Mouse (Mus musculus): Measurements from ENCODE around the gene Celf3. TPM values are rescaled to one million over a fixed set of nuclear protein-coding genes. Genes with fewer than 3 reads are reported as not detected.

The Celf3 gene
- not detected in 2 replicates for total RNA-seq (2014; fragmentation: Nextera tagmentation)
- 0.17 TPM in 1 of 2 replicates, not detected in the other for total RNA-seq (2017)
- not detected in 2 replicates for polyA plus RNA-seq (2012)

DNA sequence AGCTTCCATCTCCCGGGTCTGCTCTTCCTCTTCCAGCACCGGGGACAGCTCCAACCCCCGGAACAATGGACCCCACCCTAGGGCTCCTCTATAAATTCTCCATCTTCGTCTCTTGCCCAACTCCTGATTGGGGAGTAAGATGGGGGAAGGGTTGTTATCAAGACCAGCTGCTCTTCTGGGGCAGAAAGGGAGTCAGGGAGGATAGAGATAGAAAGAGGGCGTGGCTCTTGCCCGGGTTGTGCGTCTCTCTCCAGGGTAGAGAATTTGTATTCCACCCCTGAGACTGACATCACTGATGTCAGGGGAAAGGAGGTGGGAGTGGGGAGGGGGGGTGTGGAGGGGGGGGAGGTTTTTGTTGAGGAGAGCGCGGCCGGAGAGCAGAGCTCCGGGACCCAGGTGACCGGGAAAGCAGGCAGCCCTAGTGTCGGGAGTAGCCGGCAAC lies at the start of gene Celf3:
TSS of gene Celf3 (plus strand) at position 315 of the 442 bp plus-strand sequence.
- Histone ChIP-seq H3K4me1 (ENCODE audit: insufficient read depth, low read depth, low read length) (peaks cover 9% of the 10 kb centered on the region; the same call in 1 of the 2 replicates), H3K27me3 (ENCODE audit: insufficient read depth, low read length) (peaks cover 24% of the 10 kb centered on the region), H3K36me3 (replicated peaks) (no peaks in the 10 kb centered on the region), H3K4me3 (ENCODE audit: low read depth, low read length) (no peak within 1 kb of the TSS), H3K9me3 (replicated peaks) (no peaks in the 10 kb centered on the region)
- no peak for TF ChIP-seq POLR2AphosphoS5 (IDR thresholded peaks at IDR 0.05; ENCODE audit: insufficient replicate concordance, low read depth, low read length)
- TF ChIP-seq CTCF (IDR thresholded peaks at IDR 0.05; ENCODE audit: low read depth, low read length): no peak
- no peak for TF ChIP-seq GATA2 (IDR thresholded peaks at IDR 0.05; ENCODE audit: borderline replicate concordance, low read depth, low read length)
- TF ChIP-seq TAL1 (conservative IDR thresholded peaks at IDR 0.05; ENCODE audit: low read depth, low read length): no peak
- no peak for TF ChIP-seq GATA1 (IDR thresholded peaks at IDR 0.05; ENCODE audit: borderline replicate concordance, low read length)
- ATAC-seq (ENCODE audit: extremely low read depth, insufficient number of reproducible peaks, low FRiP score, poor library complexity, severe bottlenecking) (0 out of 2 replicates have a peak, but pooled peaks have one; percentile 42), DNase-seq (ENCODE audit: low spot score) (peak; percentile 44)

DNA sequence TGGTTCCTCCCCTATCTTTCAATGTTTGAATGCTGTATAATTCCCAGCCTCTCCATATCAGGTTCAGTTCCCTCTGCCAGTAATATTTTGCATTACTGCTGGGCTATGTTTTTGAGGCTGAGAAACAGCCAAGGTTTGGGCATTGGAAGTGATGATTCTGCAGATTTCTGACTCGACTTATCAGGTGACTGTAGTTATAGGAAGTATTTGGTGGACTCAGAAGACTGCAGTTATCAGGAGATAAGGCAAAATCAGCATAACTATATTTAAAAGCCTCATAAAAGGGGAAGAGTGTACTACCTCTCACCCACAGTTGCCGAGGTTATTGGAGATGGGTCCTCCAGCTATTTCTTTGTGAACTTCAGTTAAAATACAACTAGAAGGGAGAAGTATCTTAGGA lies 47.1 kb upstream of the Celf3 start:
- Histone ChIP-seq H3K9me3 (replicated peaks) (no peaks in the 10 kb centered on the region), H3K27me3 (ENCODE audit: insufficient read depth, low read length) (peaks cover 20% of the 10 kb centered on the region), H3K36me3 (replicated peaks) (no peaks in the 10 kb centered on the region), H3K4me1 (ENCODE audit: insufficient read depth, low read depth, low read length) (peaks cover 17% of the 10 kb centered on the region), H3K4me3 (ENCODE audit: low read depth, low read length) (no peak overlapping the region)
- TF ChIP-seq GATA1 (IDR thresholded peaks at IDR 0.05; ENCODE audit: borderline replicate concordance, low read length) (no peak), POLR2AphosphoS5 (IDR thresholded peaks at IDR 0.05; ENCODE audit: insufficient replicate concordance, low read depth, low read length) (no peak), GATA2 (IDR thresholded peaks at IDR 0.05; ENCODE audit: borderline replicate concordance, low read depth, low read length) (no peak), CTCF (IDR thresholded peaks at IDR 0.05; ENCODE audit: low read depth, low read length) (no peak), TAL1 (conservative IDR thresholded peaks at IDR 0.05; ENCODE audit: low read depth, low read length) (no peak)
- peak; percentile 19 for DNase-seq (ENCODE audit: low spot score)
- peak; percentile 71 for ATAC-seq (ENCODE audit: extremely low read depth, insufficient number of reproducible peaks, low FRiP score, poor library complexity, severe bottlenecking)

DNA sequence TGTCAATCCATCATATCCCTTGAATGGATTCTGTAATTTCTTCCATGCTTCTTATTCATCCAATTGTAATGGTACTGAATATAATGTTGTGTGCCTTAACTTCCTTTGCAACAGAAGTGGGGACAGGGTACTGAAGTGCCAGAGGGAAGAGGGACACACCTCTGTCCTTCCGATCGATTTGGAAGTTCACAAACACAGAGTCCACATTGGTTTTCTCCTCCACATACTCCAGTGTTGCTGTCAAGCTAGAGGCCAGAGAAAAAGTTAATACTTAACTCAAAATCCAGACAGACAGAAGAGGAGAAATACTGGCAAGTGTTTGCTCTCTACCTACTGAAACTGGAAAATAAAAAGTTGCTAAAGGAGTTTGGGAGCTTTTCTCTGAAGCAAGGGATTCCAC lies 43.8 kb upstream of the Celf3 start:
- Histone ChIP-seq H3K27me3 (ENCODE audit: insufficient read depth, low read length) (peaks cover 37% of the 10 kb centered on the region), H3K4me1 (ENCODE audit: insufficient read depth, low read depth, low read length) (peaks cover 17% of the 10 kb centered on the region), H3K36me3 (replicated peaks) (no peaks in the 10 kb centered on the region), H3K9me3 (replicated peaks) (no peaks in the 10 kb centered on the region), H3K4me3 (ENCODE audit: low read depth, low read length) (no peak overlapping the region)
- TF ChIP-seq GATA1 (IDR thresholded peaks at IDR 0.05; ENCODE audit: borderline replicate concordance, low read length) (no peak), POLR2AphosphoS5 (IDR thresholded peaks at IDR 0.05; ENCODE audit: insufficient replicate concordance, low read depth, low read length) (no peak), TAL1 (conservative IDR thresholded peaks at IDR 0.05; ENCODE audit: low read depth, low read length) (no peak), CTCF (IDR thresholded peaks at IDR 0.05; ENCODE audit: low read depth, low read length) (no peak), GATA2 (IDR thresholded peaks at IDR 0.05; ENCODE audit: borderline replicate concordance, low read depth, low read length) (no peak)
- ATAC-seq (ENCODE audit: extremely low read depth, insufficient number of reproducible peaks, low FRiP score, poor library complexity, severe bottlenecking) (no peak), DNase-seq (ENCODE audit: low spot score) (no peak)

- Histone ChIP-seq H3K27me3 (ENCODE audit: insufficient read depth, low read length) (peaks cover 54% of the 10 kb centered on the region), H3K4me3 (ENCODE audit: low read depth, low read length) (no peak overlapping the region), H3K4me1 (ENCODE audit: insufficient read depth, low read depth, low read length) (peaks cover 11% of the 10 kb centered on the region), H3K9me3 (replicated peaks) (no peaks in the 10 kb centered on the region), H3K36me3 (replicated peaks) (no peaks in the 10 kb centered on the region)
- TF ChIP-seq GATA1 (IDR thresholded peaks at IDR 0.05; ENCODE audit: borderline replicate concordance, low read length) (no peak), GATA2 (IDR thresholded peaks at IDR 0.05; ENCODE audit: borderline replicate concordance, low read depth, low read length) (no peak), CTCF (IDR thresholded peaks at IDR 0.05; ENCODE audit: low read depth, low read length) (no peak), TAL1 (conservative IDR thresholded peaks at IDR 0.05; ENCODE audit: low read depth, low read length) (no peak), POLR2AphosphoS5 (IDR thresholded peaks at IDR 0.05; ENCODE audit: insufficient replicate concordance, low read depth, low read length) (no peak)
- ATAC-seq (ENCODE audit: extremely low read depth, insufficient number of reproducible peaks, low FRiP score, poor library complexity, severe bottlenecking) (no peak), DNase-seq (ENCODE audit: low spot score) (no peak)
Measured at GRCm38 (mm10) chr3:94436420-94436819, 41.7 kb upstream of the Celf3 start.

DNA sequence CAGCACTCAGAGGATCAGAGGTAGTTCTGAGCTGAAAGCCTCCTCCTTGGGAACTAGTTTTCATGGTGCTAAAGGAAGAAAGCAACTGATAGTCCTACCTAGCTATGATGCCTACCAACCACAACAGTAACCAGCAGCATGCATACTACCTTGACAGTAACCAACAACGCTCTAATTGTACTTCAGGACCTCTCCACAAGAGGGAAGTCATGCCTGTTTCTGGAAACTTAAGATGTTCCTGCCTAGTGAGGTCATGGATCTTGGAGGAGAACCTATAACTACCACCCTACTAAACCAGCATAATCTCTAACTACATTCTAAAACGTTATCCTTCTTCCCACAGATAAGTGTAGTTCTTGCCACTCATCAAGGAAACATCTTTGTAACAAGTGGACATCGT lies 36.9 kb upstream of the Celf3 start:
- Histone ChIP-seq H3K27me3 (ENCODE audit: insufficient read depth, low read length) (peaks cover 33% of the 10 kb centered on the region), H3K4me3 (ENCODE audit: low read depth, low read length) (no peak overlapping the region), H3K9me3 (replicated peaks) (no peaks in the 10 kb centered on the region), H3K36me3 (replicated peaks) (peaks cover 21% of the 10 kb centered on the region), H3K4me1 (ENCODE audit: insufficient read depth, low read depth, low read length) (peaks cover 26% of the 10 kb centered on the region)
- DNase-seq (ENCODE audit: low spot score) (no peak), ATAC-seq (ENCODE audit: extremely low read depth, insufficient number of reproducible peaks, low FRiP score, poor library complexity, severe bottlenecking) (no peak)
- TF ChIP-seq TAL1 (conservative IDR thresholded peaks at IDR 0.05; ENCODE audit: low read depth, low read length): no peak
- no peak for TF ChIP-seq GATA2 (IDR thresholded peaks at IDR 0.05; ENCODE audit: borderline replicate concordance, low read depth, low read length)
- 0 out of 2 replicates have a peak, but pooled peaks have one; percentile 39 for TF ChIP-seq CTCF (IDR thresholded peaks at IDR 0.05; ENCODE audit: low read depth, low read length)

GRCm38 (mm10) chr3:94442951-94443596 lies 35.0 kb upstream of the Celf3 start, which contains the start of gene Mrpl9:
Gene Mrpl9, plus strand, starts transcription at chr3:94443318.
- DNase-seq (ENCODE audit: low spot score) (peak; percentile 93), ATAC-seq (ENCODE audit: extremely low read depth, insufficient number of reproducible peaks, low FRiP score, poor library complexity, severe bottlenecking) (peak; percentile 84)
- TF ChIP-seq GATA1 (IDR thresholded peaks at IDR 0.05; ENCODE audit: borderline replicate concordance, low read length) (no peak), TAL1 (conservative IDR thresholded peaks at IDR 0.05; ENCODE audit: low read depth, low read length) (no peak; the same call in 1 of the 2 replicates), CTCF (IDR thresholded peaks at IDR 0.05; ENCODE audit: low read depth, low read length) (no peak), GATA2 (IDR thresholded peaks at IDR 0.05; ENCODE audit: borderline replicate concordance, low read depth, low read length) (no peak), POLR2AphosphoS5 (IDR thresholded peaks at IDR 0.05; ENCODE audit: insufficient replicate concordance, low read depth, low read length) (no peak)
- H3K9me3 ChIP-seq (replicated peaks): no peaks in the 10 kb centered on the region
- peak within 1 kb of the TSS; percentile 78 for H3K4me3 ChIP-seq (ENCODE audit: low read depth, low read length)
- H3K27me3 ChIP-seq (ENCODE audit: insufficient read depth, low read length): peaks cover 23% of the 10 kb centered on the region
- H3K4me1 ChIP-seq (ENCODE audit: insufficient read depth, low read depth, low read length): peaks cover 26% of the 10 kb centered on the region
- peaks cover 40% of the 10 kb centered on the region for H3K36me3 ChIP-seq (replicated peaks)

All from G1E (cell line).